Mouse (Mus musculus) ES-E14 (cell line): ENCODE results near the gene 4931422A03Rik. TPM values are rescaled to one million over a fixed set of nuclear protein-coding genes. Genes with fewer than 3 reads are reported as not detected.

Experiments used
- DNase-seq: peaks from one replicate; pipeline ENCODE4 v3.0.0-alpha.2; 2013; ENCODE audit warnings: low read depth, low spot score
- H3K27ac ChIP-seq: 2 replicates; pipeline ENCODE4 v1.5.1; 2012; ENCODE audit warnings: low read depth, mild to moderate bottlenecking, low read length, moderate library complexity, mixed read lengths; ENCODE audit not compliant: poor library complexity, insufficient read depth, severe bottlenecking
- H3K36me3 ChIP-seq: 2 replicates; pipeline ENCODE4 v1.6.1; 2012; ENCODE audit warnings: mild to moderate bottlenecking, low read length, moderate library complexity, mixed read lengths; ENCODE audit not compliant: control insufficient read depth, poor library complexity, insufficient read depth, severe bottlenecking
- H3K4me1 ChIP-seq, 2 experiments: fragments of 150-350 bp in 1 of 2; sonication (generic) in 1 of 2; 2 replicates each; pipeline ENCODE4 v1.6.1; 2012; ENCODE audit warnings: low read length in 2 of 2, mild to moderate bottlenecking in 1 of 2, mixed read lengths in 1 of 2; ENCODE audit not compliant: control insufficient read depth in 2 of 2, insufficient read depth in 2 of 2, poor library complexity in 1 of 2
- H3K4me3 ChIP-seq, 2 experiments: fragments of 150-350 bp in 1 of 2; sonication (generic) in 1 of 2; 2 replicates each; pipeline ENCODE4 v1.5.1; 2012; ENCODE audit warnings: low read length in 2 of 2, low read depth in 1 of 2, mild to moderate bottlenecking in 1 of 2, mixed read lengths in 1 of 2; ENCODE audit not compliant: insufficient read depth in 1 of 2, poor library complexity in 1 of 2, severe bottlenecking in 1 of 2
- H3K9ac ChIP-seq: 2 replicates; pipeline ENCODE4 v1.6.1; 2012; ENCODE audit warnings: low read depth, mild to moderate bottlenecking, low read length, mixed read lengths; ENCODE audit not compliant: poor library complexity, insufficient read depth, severe bottlenecking
- H3K9me3 ChIP-seq: fragments of 150-350 bp; sonication (generic); 2 replicates; pipeline ENCODE4 v1.6.1; 2012; ENCODE audit warnings: low read depth, mild to moderate bottlenecking, low read length; ENCODE audit not compliant: control insufficient read depth, insufficient read depth
- CHD2 ChIP-seq: IDR thresholded peaks from 2 replicates; pipeline ENCODE4 v1.6.1; 2014; ENCODE audit warnings: mild to moderate bottlenecking, low read depth, low read length, inconsistent platforms
- HCFC1 ChIP-seq: IDR thresholded peaks from 2 replicates; pipeline ENCODE4 v1.6.1; 2012; ENCODE audit warnings: low read length, inconsistent platforms, borderline replicate concordance; ENCODE audit not compliant: insufficient read depth
- MAFK ChIP-seq: IDR thresholded peaks from 2 replicates; pipeline ENCODE4 v1.6.1; 2014; ENCODE audit warnings: mild to moderate bottlenecking, low read depth, low read length, inconsistent platforms; ENCODE audit not compliant: insufficient read depth
- ZC3H11A ChIP-seq: IDR thresholded peaks from 2 replicates; pipeline ENCODE4 v1.6.1; 2012; ENCODE audit warnings: low read depth, mild to moderate bottlenecking, inconsistent platforms, low read length, borderline replicate concordance
- ZNF384 ChIP-seq: IDR thresholded peaks from 2 replicates; pipeline ENCODE4 v1.6.1; 2012; ENCODE audit warnings: low read depth, low read length, inconsistent platforms
- in situ Hi-C, 2 experiments: fragments of 600-800 bp; cut with MboI; formaldehyde crosslinking; loops; one replicate each; pipeline ENCODE4 v1.15.1; 2025; ENCODE audit warnings: low sequenced_read_pairs in 2 of 2, inconsistent platforms in 1 of 2; ENCODE audit not compliant: unreplicated experiment in 2 of 2
- total RNA-seq: library from RNA; depleted of rRNA; stranded (reverse); fragments of 300-350 nt; gene quantifications from 2 replicates; pipeline ENCODE4 v1.2.3, GENCODE M21; 2012

The 4931422A03Rik gene
- total RNA-seq, 1 experiment, result 0.54 TPM

GRCm38 (mm10) chr2:104044479-104045080 is 16.4 kb upstream of the 4931422A03Rik start:
- H3K4me3 ChIP-seq, result no peak overlapping the region
- H3K27ac ChIP-seq, result no peak overlapping the region
- no peaks in the 10 kb centered on the region; the same call in 1 of the 2 replicates for H3K36me3 ChIP-seq
- in situ Hi-C loops, result no loop called here
- DNase-seq, result no peak
- H3K4me1 ChIP-seq, result peaks cover 2 to 3% of the 10 kb centered on the region in 2 experiments; a peak in 2 of 4 replicates
- no peaks in the 10 kb centered on the region for H3K9me3 ChIP-seq
- no peak for TF ChIP-seq HCFC1
- TF ChIP-seq ZNF384, result no peak
- no peak for TF ChIP-seq ZC3H11A
- TF ChIP-seq CHD2, result no peak
- no peak for TF ChIP-seq MAFK
- no peak overlapping the region for H3K9ac ChIP-seq

GRCm38 (mm10) chr2:104043624-104044478 is 15.7 kb upstream of the 4931422A03Rik start:
- no peak for DNase-seq
- H3K9me3 ChIP-seq, result no peaks in the 10 kb centered on the region
- H3K4me3 ChIP-seq, result no peak overlapping the region
- TF ChIP-seq ZC3H11A (no peak), MAFK (no peak), HCFC1 (no peak), CHD2 (no peak), ZNF384 (no peak)
- H3K9ac ChIP-seq, result no peak overlapping the region
- in situ Hi-C loops, result no loop called here
- no peak overlapping the region for H3K27ac ChIP-seq
- H3K36me3 ChIP-seq, result no peaks in the 10 kb centered on the region; the same call in 1 of the 2 replicates
- H3K4me1 ChIP-seq, result peaks cover 2 to 3% of the 10 kb centered on the region in 2 experiments; a peak in 2 of 4 replicates

DNA sequence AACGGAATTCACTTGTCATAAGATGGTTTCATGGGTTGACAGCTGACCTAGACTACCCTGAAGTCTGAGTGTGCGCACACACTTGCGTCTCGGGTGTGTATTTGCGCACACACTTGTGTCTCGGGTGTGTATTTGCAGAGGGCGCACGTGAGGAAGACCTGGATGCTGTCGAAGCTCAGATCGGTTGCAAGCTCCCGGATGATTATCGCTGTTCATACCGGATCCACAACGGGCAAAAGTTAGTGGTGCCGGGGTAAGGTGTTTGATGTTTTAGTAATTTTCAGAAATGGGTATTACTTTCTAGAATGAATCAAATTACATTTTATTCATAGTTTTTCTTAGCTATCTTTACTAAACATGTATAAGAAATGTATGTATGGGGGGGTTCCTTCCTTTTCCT is 14.6 kb upstream of the 4931422A03Rik start:
- Histone ChIP-seq H3K9ac (no peak overlapping the region), H3K4me1 (peaks cover 2 to 3% of the 10 kb centered on the region in 2 experiments; a peak in 2 of 4 replicates), H3K9me3 (no peaks in the 10 kb centered on the region), H3K36me3 (no peaks in the 10 kb centered on the region), H3K27ac (no peak overlapping the region), H3K4me3 (no peak overlapping the region)
- in situ Hi-C loops, result no loop called here
- DNase-seq, result no peak
- TF ChIP-seq ZNF384, result no peak
- no peak for TF ChIP-seq HCFC1
- TF ChIP-seq ZC3H11A, result no peak
- TF ChIP-seq MAFK, result no peak
- no peak for TF ChIP-seq CHD2

- TF ChIP-seq MAFK (no peak), HCFC1 (no peak), ZNF384 (no peak), ZC3H11A (no peak), CHD2 (no peak)
- Histone ChIP-seq H3K4me1 (peaks cover 2 to 3% of the 10 kb centered on the region in 2 experiments; a peak in 2 of 4 replicates), H3K4me3 (no peak overlapping the region), H3K36me3 (peaks cover 2% of the 10 kb centered on the region; the same call in 1 of the 2 replicates), H3K9me3 (no peaks in the 10 kb centered on the region), H3K9ac (no peak overlapping the region), H3K27ac (no peak overlapping the region)
- DNase-seq, result no peak
- in situ Hi-C loops, result no loop called here
Measured at GRCm38 (mm10) chr2:104041632-104042031, 13.5 kb upstream of the 4931422A03Rik start.
